Mouse (Mus musculus) G1E (cell line): ENCODE data around the gene Dnah17. TPM values are rescaled to one million over a fixed set of nuclear protein-coding genes. Genes with fewer than 3 reads are reported as not detected.
A peak's percentile ranks its signal among the peaks of the same experiment; 100 is the strongest.

Experiments
- ATAC-seq: 2 replicates; pipeline ENCODE4 v1.8.0; 2016; ENCODE audit warnings: mild to moderate bottlenecking; ENCODE audit not compliant: insufficient number of reproducible peaks, poor library complexity, low FRiP score, severe bottlenecking; ENCODE audit errors: extremely low read depth
- DNase-seq: peaks from one replicate; pipeline ENCODE4 v3.0.0; 2012; ENCODE audit warnings: low spot score
- H3K27me3 ChIP-seq: 2 replicates; pipeline ENCODE4 v1.6.1; 2012; ENCODE audit warnings: mild to moderate bottlenecking, low read length, inconsistent platforms; ENCODE audit not compliant: insufficient read depth
- H3K36me3 ChIP-seq: replicated peaks from 2 replicates; pipeline ENCODE3; 2012; ENCODE audit warnings: mild to moderate bottlenecking, inconsistent platforms
- H3K4me1 ChIP-seq: 2 replicates; pipeline ENCODE4 v1.6.1; 2012; ENCODE audit warnings: low read depth, low read length, inconsistent platforms, mixed read lengths; ENCODE audit not compliant: insufficient read depth
- H3K4me3 ChIP-seq: 2 replicates; pipeline ENCODE4 v1.5.1; 2012; ENCODE audit warnings: low read depth, mild to moderate bottlenecking, inconsistent platforms, low read length, moderate library complexity, mixed read lengths
- H3K9me3 ChIP-seq: replicated peaks from 2 replicates; pipeline ENCODE4 v1.6.1; 2012; ENCODE audit warnings: inconsistent platforms
- CTCF ChIP-seq: IDR thresholded peaks from 2 replicates; pipeline ENCODE4 v1.5.1; 2012; ENCODE audit warnings: low read depth, low read length, inconsistent platforms, mixed read lengths
- GATA1 ChIP-seq: IDR thresholded peaks from 2 replicates; pipeline ENCODE4 v1.6.1; 2012; ENCODE audit warnings: borderline replicate concordance, low read length, inconsistent platforms, mixed read lengths
- GATA2 ChIP-seq: IDR thresholded peaks from 2 replicates; pipeline ENCODE4 v1.6.1; 2012; ENCODE audit warnings: low read depth, low read length, inconsistent platforms, borderline replicate concordance
- POLR2AphosphoS5 ChIP-seq: IDR thresholded peaks from 2 replicates; pipeline ENCODE4 v1.6.1; 2012; ENCODE audit warnings: low read depth, low read length, inconsistent platforms; ENCODE audit not compliant: insufficient replicate concordance
- TAL1 ChIP-seq: conservative IDR thresholded peaks from 2 replicates; pipeline ENCODE4 v1.6.1; 2012; ENCODE audit warnings: low read depth, low read length, inconsistent platforms, mixed read lengths
- polyA plus RNA-seq: library from polyadenylated mRNA; stranded (reverse); fragments of >175 nt; gene quantifications from 2 replicates; pipeline ENCODE4 v1.2.3, GENCODE M21; 2012
- total RNA-seq, 2 experiments: library from RNA; stranded (forward) in 1 of 2; stranded (reverse) in 1 of 2; fragments of 200-1000 nt in 1 of 2; fragments of >200 nt in 1 of 2; fragmentation: Nextera tagmentation in 1 of 2; gene quantifications; 2 replicates each; pipeline ENCODE4 v1.2.3; 2014 to 2017

Gene Dnah17
- total and polyA plus RNA-seq, 3 experiments = 0.11 TPM; not detected in 2

DNA sequence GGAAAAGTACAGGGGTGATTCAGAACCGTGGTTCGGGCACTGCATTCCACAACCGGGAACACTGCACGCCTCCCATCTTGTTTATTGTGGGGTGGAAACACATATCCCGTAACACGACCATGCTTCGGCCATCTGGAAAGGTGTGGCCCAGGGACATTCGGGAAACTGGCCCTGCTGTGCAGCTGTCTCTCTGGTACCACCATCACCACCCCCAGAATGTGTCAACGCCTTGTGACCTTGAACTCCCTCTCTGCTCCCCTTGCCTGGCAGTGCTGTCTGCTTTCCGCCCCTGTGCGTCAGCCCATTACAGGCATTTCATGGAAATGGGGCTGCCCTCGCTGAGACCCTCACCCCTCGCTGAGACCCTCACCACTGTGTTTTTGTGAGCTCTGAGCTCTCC, 96.0 kb downstream of the Dnah17 start:
- Histone ChIP-seq H3K27me3 (peaks cover 20% of the 10 kb centered on the region), H3K4me1 (peaks cover 4% of the 10 kb centered on the region), H3K36me3 (peaks cover 15% of the 10 kb centered on the region), H3K4me3 (no peak overlapping the region), H3K9me3 (peaks cover 12% of the 10 kb centered on the region)
- DNase-seq (no peak), ATAC-seq (no peak)
- TF ChIP-seq GATA1 = no peak
- TF ChIP-seq CTCF = no peak
- no peak for TF ChIP-seq POLR2AphosphoS5
- no peak for TF ChIP-seq GATA2
- no peak for TF ChIP-seq TAL1

DNA sequence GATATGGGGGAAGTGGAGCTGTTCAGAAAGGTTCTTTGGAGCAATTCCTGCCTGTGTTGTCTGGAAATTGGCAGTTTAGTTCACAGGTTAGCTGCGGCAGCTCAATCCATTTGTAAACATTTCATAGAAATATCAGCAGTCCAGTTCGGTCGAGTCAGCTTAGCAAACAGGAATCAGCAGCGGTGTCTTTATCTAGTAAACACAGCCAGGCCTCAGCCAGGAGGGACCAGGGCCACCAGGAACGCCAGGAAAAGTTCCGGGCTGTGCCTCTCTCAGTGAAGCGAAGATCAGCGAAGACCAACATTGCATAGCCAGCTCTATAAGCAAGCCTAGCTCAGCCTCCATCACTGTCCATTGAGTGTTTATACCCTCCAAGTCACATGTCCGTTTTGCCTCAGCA, 99.3 kb downstream of the Dnah17 start:
- no peak for DNase-seq
- peaks cover 7% of the 10 kb centered on the region; the same call in 1 of the 2 replicates for H3K27me3 ChIP-seq
- no peak for ATAC-seq
- no peak overlapping the region for H3K4me3 ChIP-seq
- peaks cover 42% of the 10 kb centered on the region for H3K36me3 ChIP-seq
- TF ChIP-seq GATA2 (no peak), CTCF (no peak), GATA1 (no peak), POLR2AphosphoS5 (no peak), TAL1 (no peak)
- peaks cover 12% of the 10 kb centered on the region for H3K9me3 ChIP-seq
- peaks cover 4% of the 10 kb centered on the region for H3K4me1 ChIP-seq

DNA sequence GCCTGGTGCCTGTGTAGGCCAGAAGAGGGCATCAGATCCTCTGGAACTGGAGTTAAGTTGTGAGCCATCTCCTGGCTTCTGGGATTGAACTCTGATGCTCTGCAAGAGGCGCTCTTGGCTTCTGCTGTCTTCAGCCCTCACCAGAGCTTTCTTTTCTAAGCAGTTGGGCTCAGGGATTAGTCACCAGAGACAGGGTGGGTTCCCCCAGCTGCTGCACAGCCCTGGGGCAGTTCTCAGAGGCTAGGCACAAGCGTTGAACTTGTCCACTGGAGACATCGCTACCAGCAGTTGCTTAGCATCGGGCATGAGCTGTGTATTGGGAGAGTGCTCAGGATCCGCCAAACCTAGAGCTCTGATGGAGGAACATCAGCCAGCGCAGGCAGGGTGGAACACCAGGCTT, 101.3 kb downstream of the Dnah17 start:
- TF ChIP-seq GATA2 (no peak), CTCF (no peak), TAL1 (no peak), GATA1 (no peak), POLR2AphosphoS5 (no peak)
- Histone ChIP-seq H3K4me1 (no peaks in the 10 kb centered on the region), H3K9me3 (peaks cover 12% of the 10 kb centered on the region), H3K27me3 (peaks cover 4% of the 10 kb centered on the region; the same call in 1 of the 2 replicates), H3K4me3 (no peak overlapping the region), H3K36me3 (peaks cover 62% of the 10 kb centered on the region)
- ATAC-seq = no peak
- DNase-seq = no peak

DNA sequence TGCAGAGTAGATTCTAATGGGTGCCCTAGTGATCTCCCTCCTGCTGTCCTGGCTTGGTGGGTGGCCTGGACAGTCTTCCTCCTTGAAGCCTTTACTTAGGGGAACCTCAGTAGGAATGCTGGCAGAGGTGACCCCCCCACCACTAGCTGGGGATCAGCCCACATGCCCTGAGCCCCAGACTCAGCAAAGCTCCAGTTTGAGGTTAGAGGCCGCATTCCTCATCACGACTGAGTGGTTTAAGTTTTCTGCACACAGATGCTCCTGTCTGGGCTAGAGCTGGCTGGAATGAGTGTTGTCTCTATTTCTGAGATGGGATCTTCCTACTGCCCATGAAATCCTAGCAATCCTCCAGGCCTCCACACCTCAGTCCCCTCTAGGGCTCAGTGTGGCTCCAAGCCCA, 106.3 kb downstream of the Dnah17 start:
- no peak for DNase-seq
- TF ChIP-seq POLR2AphosphoS5 (no peak), TAL1 (no peak), GATA1 (no peak), CTCF (no peak), GATA2 (no peak)
- Histone ChIP-seq H3K4me3 (no peak overlapping the region), H3K4me1 (0 out of 2 replicates have a peak, but pooled peaks cover 2% of the 10 kb centered on the region), H3K27me3 (no peaks in the 10 kb centered on the region), H3K9me3 (no peaks in the 10 kb centered on the region), H3K36me3 (peaks cover 94% of the 10 kb centered on the region)
- no peak for ATAC-seq

DNA sequence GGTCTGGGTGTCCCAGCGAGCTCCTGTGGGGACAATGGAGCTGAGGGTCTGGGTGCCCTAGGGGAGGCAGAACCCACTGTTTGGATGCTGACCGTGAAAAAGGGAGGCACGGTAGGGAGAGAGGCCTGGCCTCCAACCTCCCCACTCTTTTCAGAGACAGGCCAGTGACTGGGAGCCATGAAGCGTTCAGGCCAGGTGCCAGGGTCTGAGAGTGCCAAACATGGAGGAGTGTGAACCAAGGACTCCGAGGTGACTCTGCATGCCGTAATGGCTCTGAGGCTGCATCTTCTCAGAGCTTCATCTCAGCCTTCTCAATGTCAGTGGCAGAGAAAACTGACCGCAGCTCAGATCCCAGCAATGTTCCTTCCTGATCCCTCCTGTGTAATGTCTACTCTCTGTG, 107.0 kb downstream of the Dnah17 start:
- Histone ChIP-seq H3K4me1 (0 out of 2 replicates have a peak, but pooled peaks cover 2% of the 10 kb centered on the region), H3K27me3 (no peaks in the 10 kb centered on the region), H3K36me3 (peaks cover 100% of the 10 kb centered on the region), H3K4me3 (no peak overlapping the region), H3K9me3 (no peaks in the 10 kb centered on the region)
- TF ChIP-seq GATA2 (no peak), CTCF (no peak), GATA1 (no peak), TAL1 (no peak), POLR2AphosphoS5 (no peak)
- DNase-seq = no peak
- ATAC-seq = no peak

DNA sequence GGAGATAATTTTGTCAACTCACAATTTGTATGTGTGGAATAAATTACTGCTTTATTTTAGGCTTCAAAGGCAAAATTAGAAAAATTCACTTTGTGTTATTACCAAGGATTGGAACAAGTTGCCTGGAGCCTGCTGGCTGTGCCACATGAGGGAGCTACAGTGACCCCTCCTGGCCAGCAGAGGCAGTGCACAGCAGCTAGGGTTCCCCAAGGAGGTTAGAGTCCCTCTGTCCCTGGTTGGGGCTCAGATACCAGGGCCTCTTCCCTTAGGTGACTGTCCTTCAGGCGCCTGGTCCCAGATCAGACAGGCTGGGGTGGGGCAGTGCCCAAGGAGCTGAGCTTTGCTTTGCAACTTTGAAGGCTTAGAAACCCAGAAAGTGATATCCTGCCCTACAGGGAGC, 108.6 kb downstream of the Dnah17 start:
- Histone ChIP-seq H3K9me3 (no peaks in the 10 kb centered on the region), H3K27me3 (no peaks in the 10 kb centered on the region), H3K4me3 (no peak overlapping the region), H3K36me3 (peaks cover 100% of the 10 kb centered on the region), H3K4me1 (0 out of 2 replicates have a peak, but pooled peaks cover 2% of the 10 kb centered on the region)
- TF ChIP-seq TAL1 = no peak
- TF ChIP-seq GATA2 = no peak
- peak; percentile 91 for TF ChIP-seq CTCF
- TF ChIP-seq GATA1 = no peak
- no peak for TF ChIP-seq POLR2AphosphoS5
- peak; percentile 71 for DNase-seq
- peak; percentile 60; the same call in 1 of the 2 replicates for ATAC-seq
